Mouse (Mus musculus) midbrain, postnatal 0 days (tissue): ENCODE measurements around the gene Klhl29. TPM values are rescaled to one million over a fixed set of nuclear protein-coding genes. Genes with fewer than 3 reads are reported as not detected.

Source experiments
- ATAC-seq: fragments of 200-750 bp; cut with Nextera tagmentation; 2 replicates; pipeline ENCODE4 v1.8.0; 2017; ENCODE audit warnings: moderate number of reproducible peaks, mild to moderate bottlenecking, moderate TSS enrichment, moderate library complexity; ENCODE audit not compliant: low FRiP score
- DNase-seq: peaks from one replicate; pipeline ENCODE4 v3.0.0-alpha.2; 2015; ENCODE audit warnings: low spot score
- H3K27ac ChIP-seq: fragments of 300-500 bp; sonication (generic); 2 replicates; pipeline ENCODE4 v1.5.1; 2014; ENCODE audit warnings: low read depth, mild to moderate bottlenecking, low read length, mixed read lengths
- H3K27me3 ChIP-seq: fragments of 300-500 bp; sonication (generic); 2 replicates; pipeline ENCODE4 v1.6.1; 2014; ENCODE audit warnings: low read length, control low read depth, mixed read lengths; ENCODE audit not compliant: insufficient read depth
- H3K36me3 ChIP-seq: fragments of 300-500 bp; sonication (generic); 2 replicates; pipeline ENCODE4 v1.6.1; 2014; ENCODE audit warnings: low read length, control low read depth, mixed read lengths; ENCODE audit not compliant: insufficient read depth
- H3K4me1 ChIP-seq: fragments of 300-500 bp; sonication (generic); 2 replicates; pipeline ENCODE4 v1.6.1; 2014; ENCODE audit warnings: mild to moderate bottlenecking, control low read depth, antibody characterized with exemption, low read length, mixed read lengths; ENCODE audit not compliant: insufficient read depth
- H3K4me2 ChIP-seq: fragments of 300-500 bp; sonication (generic); 2 replicates; pipeline ENCODE4 v1.6.1; 2014; ENCODE audit warnings: low read depth, mild to moderate bottlenecking, low read length, mixed read lengths; ENCODE audit not compliant: poor library complexity, severe bottlenecking
- H3K4me3 ChIP-seq: fragments of 300-500 bp; sonication (generic); 2 replicates; pipeline ENCODE4 v1.5.1; 2014; ENCODE audit warnings: low read depth, mild to moderate bottlenecking, low read length, moderate library complexity
- H3K9ac ChIP-seq: fragments of 300-500 bp; sonication (generic); replicated peaks from 2 replicates; pipeline ENCODE4 v1.6.1; 2014; ENCODE audit warnings: mild to moderate bottlenecking, low read length, moderate library complexity, mixed read lengths; ENCODE audit not compliant: poor library complexity, severe bottlenecking
- H3K9me3 ChIP-seq: fragments of 300-500 bp; sonication (generic); 2 replicates; pipeline ENCODE4 v1.6.1; 2016; ENCODE audit warnings: low read length, control low read depth
- CTCF ChIP-seq: IDR thresholded peaks from 2 replicates; pipeline ENCODE4 v1.5.1; 2016; ENCODE audit warnings: antibody characterized with exemption, mild to moderate bottlenecking
- WGBS: fragments of 180-500 bp; shearing (Covaris S2); extraction: QIAGEN DNeasy Blood & Tissue Kit; methylation state at CpG from one replicate; pipeline ENCODE4 v1.1.7; 2014; 5-methylcytosine and 5-hydroxymethylcytosine counted together
- polyA plus RNA-seq: library from polyadenylated mRNA; unstranded; fragments of >200 nt; fragmentation: Nextera tagmentation; extraction: Ambion mirVana; gene quantifications from 2 replicates; pipeline ENCODE4 v1.2.1, GENCODE M21; 2015
- total RNA-seq: library from RNA; depleted of rRNA; stranded (reverse); fragments of >200 nt; gene quantifications from 2 replicates; pipeline ENCODE4 v1.2.3, GENCODE M21; 2014; rRNA removed

Gene Klhl29
- total RNA-seq: 11.9 TPM in 2 replicates
- polyA plus RNA-seq: 1.8 and 2.7 TPM in 2 replicates

DNA sequence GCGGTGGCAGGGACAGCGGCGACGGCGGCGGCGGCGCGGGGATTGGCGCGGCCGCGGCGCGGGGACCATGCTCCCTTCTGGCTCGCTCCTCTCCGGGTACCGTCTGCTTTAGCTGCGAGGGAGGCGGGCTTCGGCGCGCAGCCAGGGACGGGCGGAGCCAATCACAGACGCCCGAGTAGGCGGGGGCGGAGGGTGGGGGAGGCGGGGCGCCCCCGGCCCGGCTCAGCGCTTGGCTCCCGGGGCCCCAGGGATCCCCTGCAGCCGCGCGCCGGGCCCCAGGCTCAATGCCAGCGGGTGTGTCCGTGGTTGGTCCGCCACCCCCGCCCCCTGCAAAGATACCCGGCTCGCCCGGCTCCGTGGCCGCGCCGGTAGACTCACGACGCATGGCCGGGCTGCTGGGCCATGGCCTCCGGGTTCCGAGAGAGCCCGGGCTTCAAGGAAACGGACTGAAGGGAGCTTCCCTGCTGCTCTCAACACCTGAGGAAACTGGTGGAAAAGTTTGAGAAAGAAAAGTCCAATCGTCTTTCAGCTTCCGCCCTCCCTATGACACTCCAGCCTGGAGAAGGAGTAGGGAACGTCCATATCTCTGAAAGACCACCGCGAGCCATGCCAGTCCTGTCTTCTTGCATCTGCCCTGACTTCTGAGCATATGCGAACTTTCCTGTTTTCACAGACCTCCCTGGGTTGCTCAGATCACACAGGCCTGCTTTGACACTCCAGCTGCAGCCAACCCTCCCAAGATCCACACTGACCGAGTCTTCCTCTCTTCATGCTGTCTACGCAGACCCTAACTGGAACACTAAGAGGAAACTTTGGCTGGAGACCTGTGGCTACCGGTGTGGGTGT is at the start of gene Klhl29:
Gene Klhl29 (minus strand): TSS at position 67 of the 846 bp plus-strand sequence.
- no peaks in the 10 kb centered on the region for H3K36me3 ChIP-seq
- no peaks in the 10 kb centered on the region for H3K27me3 ChIP-seq
- peak; percentile 92 for ATAC-seq
- H3K27ac ChIP-seq: peak within 1 kb of the TSS; percentile 85
- H3K4me2 ChIP-seq: peak within 1 kb of the TSS; percentile 91
- H3K9ac ChIP-seq: peak within 1 kb of the TSS; percentile 89
- TF ChIP-seq CTCF: no peak
- H3K4me1 ChIP-seq: peaks cover 3% of the 10 kb centered on the region; the same call in 1 of the 2 replicates
- WGBS: 2% methylated on average over 33 of the region's 66 CpGs
- no peaks in the 10 kb centered on the region for H3K9me3 ChIP-seq
- DNase-seq: peak; percentile 89
- peak within 1 kb of the TSS; percentile 80 for H3K4me3 ChIP-seq

DNA sequence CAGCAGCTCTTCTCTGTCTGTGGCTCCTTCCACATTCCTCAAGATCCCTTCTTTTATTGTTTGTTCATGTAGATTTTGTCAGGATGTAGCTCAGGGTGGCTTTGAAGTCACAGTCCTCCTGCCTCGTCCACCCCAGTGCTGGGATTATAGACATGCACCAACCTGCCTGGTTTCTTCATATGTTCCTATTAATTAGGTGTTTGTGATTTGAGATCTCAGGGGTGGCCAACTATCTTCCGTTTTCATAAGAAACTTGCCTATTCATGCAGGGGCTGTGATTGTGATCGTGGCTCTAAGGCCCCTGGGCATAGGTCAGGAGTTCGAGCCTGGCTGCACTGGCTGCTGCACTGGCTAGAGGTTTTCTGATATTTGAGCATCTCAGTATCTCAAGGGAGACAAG is 49.8 kb upstream of the Klhl29 start:
- DNase-seq: no peak
- WGBS: 65% methylated on average over 4 of the region's 4 CpGs
- no peak for ATAC-seq
- H3K36me3 ChIP-seq: no peaks in the 10 kb centered on the region
- H3K9me3 ChIP-seq: no peaks in the 10 kb centered on the region
- H3K9ac ChIP-seq: no peak overlapping the region
- H3K27me3 ChIP-seq: no peaks in the 10 kb centered on the region
- TF ChIP-seq CTCF: no peak
- no peak overlapping the region for H3K4me3 ChIP-seq
- no peak overlapping the region for H3K27ac ChIP-seq
- H3K4me1 ChIP-seq: no peaks in the 10 kb centered on the region
- H3K4me2 ChIP-seq: no peak overlapping the region

DNA sequence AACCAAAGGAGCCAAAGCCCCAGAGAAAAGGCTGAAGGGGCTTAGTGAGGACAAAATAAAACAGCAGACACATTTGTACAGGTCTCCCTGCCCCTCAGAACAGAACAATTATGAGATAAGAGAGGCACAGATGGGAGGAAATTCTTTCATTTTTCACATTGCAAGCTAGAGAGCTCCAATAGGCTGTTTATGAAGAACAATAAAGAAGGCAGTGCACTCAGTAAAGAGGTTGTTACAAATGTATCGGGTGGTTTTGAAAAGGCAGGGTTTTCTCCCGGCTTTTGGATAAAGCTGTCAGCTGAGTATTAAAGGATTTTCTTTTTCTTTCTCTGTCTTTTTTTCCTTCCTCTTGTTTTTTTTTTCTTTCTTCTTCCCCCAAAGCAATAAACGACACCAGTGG is 40.3 kb upstream of the Klhl29 start:
- H3K4me2 ChIP-seq: no peak overlapping the region
- H3K4me1 ChIP-seq: 0 out of 2 replicates have a peak, but pooled peaks cover 4% of the 10 kb centered on the region
- H3K4me3 ChIP-seq: no peak overlapping the region
- H3K36me3 ChIP-seq: no peaks in the 10 kb centered on the region
- TF ChIP-seq CTCF: no peak
- no peak overlapping the region for H3K27ac ChIP-seq
- no peak for DNase-seq
- no peak for ATAC-seq
- H3K9me3 ChIP-seq: no peaks in the 10 kb centered on the region
- H3K27me3 ChIP-seq: no peaks in the 10 kb centered on the region
- H3K9ac ChIP-seq: no peak overlapping the region
- 6% methylated on average over 3 of the region's 3 CpGs for WGBS

DNA sequence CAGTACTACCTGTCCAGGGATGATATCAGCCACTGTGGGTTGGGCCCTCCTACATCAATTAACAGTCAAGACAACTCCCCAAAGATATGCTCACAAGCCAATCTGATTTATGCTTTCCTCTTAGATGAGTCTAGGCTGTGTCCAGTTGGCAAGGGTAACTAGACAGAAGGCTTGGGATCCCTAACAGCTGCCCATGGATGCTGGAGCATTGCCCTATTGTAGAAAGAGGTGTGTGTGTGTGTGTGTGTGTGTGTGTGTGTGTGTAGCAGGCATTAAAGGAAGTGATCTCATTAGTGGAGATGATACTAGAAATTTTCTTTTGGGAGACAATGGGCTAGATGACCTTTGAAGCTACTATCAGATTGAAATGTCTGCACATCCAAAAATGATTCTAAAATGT is 38.5 kb upstream of the Klhl29 start:
- peak; percentile 54 for DNase-seq
- H3K27ac ChIP-seq: no peak overlapping the region
- no peaks in the 10 kb centered on the region for H3K36me3 ChIP-seq
- H3K9ac ChIP-seq: no peak overlapping the region
- 0 out of 2 replicates have a peak, but pooled peaks cover 6% of the 10 kb centered on the region for H3K4me1 ChIP-seq
- no peaks in the 10 kb centered on the region for H3K27me3 ChIP-seq
- no peak for TF ChIP-seq CTCF
- H3K4me3 ChIP-seq: no peak overlapping the region
- H3K4me2 ChIP-seq: no peak overlapping the region
- no peaks in the 10 kb centered on the region for H3K9me3 ChIP-seq
- ATAC-seq: no peak

DNA sequence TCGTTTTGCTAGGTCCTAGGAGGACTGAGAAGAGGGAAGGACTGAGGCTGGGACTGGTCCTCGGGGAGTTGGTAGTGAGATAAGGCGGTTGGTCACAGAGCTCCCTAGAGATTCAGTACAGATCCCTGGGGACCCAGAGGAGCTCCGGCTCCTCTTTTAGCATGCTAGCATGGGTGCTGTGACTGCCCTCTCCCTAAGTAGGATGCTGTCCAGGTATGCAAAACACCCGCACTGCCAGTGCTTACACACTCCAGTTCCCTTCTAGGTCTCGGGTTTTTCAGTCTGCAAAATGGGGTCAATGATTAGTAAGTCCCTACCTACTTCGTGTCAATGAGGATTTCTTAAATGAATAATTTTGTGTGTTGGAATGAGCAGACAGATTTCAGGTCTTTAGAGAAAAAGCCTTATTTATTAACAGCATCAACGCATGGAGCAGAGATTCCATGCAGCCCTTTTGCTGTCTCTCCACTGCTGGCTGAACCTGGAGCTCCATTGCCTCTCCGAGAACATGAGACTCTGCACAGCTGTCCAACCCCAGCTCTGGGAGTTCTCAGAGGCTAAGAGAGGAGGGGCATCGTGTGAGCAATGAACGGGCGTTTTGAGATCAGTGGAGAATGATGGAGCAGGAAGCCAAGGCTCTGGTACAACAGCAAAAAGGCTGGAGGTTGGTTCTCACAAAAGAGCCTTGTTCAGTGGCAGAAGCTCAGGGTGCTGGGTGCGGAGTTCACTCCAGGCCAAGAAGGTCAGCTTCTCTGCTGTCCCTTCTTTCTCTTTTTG is 36.5 kb upstream of the Klhl29 start:
- ATAC-seq (no peak), DNase-seq (no peak)
- no peaks in the 10 kb centered on the region for H3K9me3 ChIP-seq
- TF ChIP-seq CTCF: no peak
- 0 out of 2 replicates have a peak, but pooled peaks cover 6% of the 10 kb centered on the region for H3K4me1 ChIP-seq
- H3K27ac ChIP-seq: no peak overlapping the region
- H3K27me3 ChIP-seq: no peaks in the 10 kb centered on the region
- H3K4me2 ChIP-seq: no peak overlapping the region
- 76% methylated on average over 13 of the region's 13 CpGs for WGBS
- H3K36me3 ChIP-seq: no peaks in the 10 kb centered on the region
- no peak overlapping the region for H3K4me3 ChIP-seq
- no peak overlapping the region for H3K9ac ChIP-seq
